Mouse (Mus musculus) gastrocnemius, postnatal 4 days (tissue): ENCODE data around the gene Foxn3. TPM values are rescaled to one million over a fixed set of nuclear protein-coding genes. Genes with fewer than 3 reads are reported as not detected.

Source experiments
- DNase-seq, 2 experiments: peaks; one replicate each; pipeline ENCODE4 v3.0.0; 2021 to 2022; ENCODE audit warnings: low spot score in 2 of 2, mixed read lengths in 2 of 2
- total RNA-seq, 2 experiments: library from RNA; stranded (reverse); gene quantifications; 2 replicates each; pipeline ENCODE4 v1.2.3; 2021

Foxn3 gene
- total RNA-seq, 2 experiments from 2014 or later = 184 to 217 TPM

DNA sequence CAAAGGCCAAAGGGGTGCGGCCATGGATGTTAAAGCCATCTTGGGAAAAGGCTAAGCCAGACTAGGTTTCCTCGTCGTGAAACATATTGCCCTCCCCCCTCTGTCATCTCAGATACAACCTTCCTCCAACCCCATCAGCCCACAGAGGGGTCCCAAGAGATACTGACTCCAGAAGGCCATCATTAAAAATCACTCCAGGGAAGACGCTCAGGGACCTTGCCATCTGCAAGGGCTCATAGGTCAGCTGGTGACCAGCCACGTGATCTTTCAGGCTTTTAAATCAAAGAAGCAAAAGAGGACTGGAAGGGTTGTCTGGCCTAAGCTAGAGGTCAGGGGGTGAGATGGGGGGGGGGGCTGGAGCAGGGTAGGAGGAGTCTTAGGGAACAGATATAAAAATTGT is 34.4 kb downstream of the Foxn3 start:
- no peak for DNase-seq

DNA sequence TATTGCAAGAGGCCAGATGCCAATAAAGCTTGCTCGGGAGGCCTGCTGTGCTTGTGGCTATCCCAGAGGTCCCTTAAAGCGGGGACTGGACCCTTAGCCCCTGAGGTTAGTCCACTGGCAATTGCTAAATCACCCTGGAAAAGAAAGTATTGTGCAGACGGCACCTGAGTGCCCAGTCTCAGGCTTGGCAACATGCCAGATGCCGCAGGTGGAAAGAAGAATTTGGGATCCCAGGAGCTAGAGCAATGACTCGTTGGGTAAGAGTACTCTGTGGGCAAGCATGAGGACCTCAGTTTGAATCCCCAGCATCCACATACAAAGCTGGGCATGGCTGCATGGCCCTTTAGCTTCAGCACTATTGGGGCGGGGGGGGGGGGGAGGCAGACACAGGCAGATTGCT is 35.9 kb downstream of the Foxn3 start:
- no peak for DNase-seq

DNA sequence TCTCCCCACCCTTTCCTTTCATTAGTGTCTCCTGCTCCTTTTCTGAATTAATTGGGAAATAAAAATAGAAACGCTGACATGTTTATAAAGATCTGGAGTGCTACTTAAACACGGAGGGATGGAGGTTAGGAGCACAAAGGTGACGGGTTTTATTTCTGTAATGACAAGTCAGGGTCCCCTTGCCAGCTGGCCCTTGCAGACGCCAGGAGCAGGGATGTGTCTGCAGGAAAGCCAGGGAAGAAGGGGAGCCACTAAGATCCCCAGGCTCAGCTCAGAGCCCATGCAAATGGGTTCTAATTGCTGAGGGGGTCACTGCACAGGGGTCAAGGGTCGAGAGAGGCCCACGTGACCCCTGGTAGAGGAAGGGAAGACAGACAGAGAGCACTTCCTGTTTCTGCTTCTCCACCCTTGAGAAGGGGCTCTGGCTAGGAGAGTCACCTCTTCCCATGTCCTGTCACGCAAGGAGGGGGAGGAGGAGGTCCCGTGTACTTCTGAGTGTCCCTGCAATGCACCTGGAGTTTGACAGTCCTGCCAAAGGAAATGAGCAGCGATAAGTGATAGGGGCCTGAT is 36.7 kb downstream of the Foxn3 start:
- DNase-seq = no peak

DNA sequence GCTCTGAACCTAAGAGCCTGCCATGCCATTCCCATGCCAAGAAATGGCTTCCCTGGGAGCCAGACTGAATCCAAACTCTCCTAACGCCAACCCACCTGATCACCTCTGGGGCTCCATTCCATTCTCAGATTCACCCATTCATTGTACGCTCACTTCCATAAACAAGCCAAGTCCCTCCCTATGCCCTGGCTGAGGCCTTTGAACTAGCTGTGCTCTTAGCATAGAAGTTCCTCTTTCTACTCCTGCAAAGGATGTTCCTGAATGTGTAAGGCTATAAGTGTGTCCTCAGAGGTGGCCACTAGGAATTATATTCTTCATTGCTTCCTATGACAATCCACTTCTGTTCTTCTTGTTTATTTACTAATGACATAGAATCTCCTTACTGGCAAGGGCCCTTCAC is 40.5 kb downstream of the Foxn3 start:
- no peak for DNase-seq

DNA sequence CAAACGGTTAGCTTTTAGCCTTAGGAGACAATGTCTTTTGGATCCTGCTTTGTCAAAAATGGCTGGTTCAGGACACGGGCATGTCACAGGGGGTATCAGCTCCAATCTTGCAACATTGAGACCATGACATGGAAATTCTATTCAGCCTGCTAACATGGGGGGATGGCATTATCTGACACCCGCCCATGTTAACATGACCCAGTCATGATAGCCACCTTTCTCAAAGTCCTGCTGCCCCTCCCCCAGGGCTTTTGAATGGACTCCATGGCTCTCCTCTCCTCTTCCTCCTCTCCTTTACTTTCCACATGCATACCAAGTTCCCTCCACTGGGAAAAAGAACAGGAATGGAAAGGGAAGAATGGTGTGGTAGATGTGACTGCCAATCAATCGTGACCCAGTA is 43.5 kb downstream of the Foxn3 start:
- no peak for DNase-seq

DNA sequence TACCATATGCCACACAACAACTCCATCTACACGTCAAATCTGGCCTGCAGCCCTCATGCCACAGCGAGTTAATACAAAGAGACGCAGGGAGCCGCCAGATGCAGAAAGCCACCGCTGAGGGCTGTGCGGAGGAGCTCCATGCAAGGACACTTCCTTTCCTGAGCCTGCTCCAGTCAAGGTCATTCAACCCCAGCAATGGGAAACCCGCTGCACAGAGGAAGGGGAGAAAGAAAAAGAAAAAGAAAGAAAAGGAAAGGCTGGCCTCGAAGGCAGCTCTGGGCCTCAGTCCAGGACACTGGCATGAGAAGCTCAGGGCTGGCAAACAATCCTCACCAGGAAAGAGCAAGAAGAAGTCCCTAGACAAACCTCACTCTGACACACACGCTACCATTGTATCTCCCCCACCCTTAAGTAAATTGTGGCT is 44.2 kb downstream of the Foxn3 start:
- no peak for DNase-seq

DNA sequence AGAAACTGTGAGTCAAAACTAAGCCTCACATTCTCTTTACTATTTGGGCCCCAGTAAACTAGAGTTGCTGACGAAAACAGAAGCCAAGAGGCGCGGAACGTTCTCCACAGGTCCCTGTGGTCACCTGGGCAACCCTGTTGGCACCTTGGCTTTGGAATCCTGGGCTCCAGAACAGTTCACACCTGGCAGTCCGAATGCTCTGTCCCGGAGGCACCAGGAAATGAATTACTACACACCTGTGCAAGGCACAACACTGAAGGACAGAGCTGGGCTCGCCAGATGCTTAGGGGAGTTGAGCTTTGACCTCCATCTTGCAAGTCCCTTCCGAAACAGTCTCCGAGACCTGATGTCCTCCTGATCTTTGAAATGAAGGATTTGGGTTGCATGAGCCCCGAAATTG is 44.7 kb downstream of the Foxn3 start:
- no peak for DNase-seq

DNA sequence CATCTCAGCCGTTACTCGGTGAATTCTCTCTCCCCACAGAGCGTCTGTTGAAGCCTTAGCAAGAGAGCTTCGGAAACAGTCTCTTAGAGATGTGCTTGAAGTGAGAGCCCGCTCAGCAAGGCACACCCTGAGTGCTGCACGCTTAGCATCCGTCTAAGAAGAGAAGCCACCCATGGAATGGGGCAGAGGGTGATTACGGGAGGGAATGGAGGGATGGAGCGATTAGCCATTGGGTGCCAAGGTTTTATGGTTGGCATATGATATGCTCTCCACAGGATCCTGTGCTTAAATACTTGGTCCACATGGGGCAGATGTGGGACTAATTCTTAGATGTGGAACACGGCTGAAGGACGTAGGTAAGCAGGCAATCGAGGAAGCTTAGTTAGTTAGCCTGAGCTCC is 45.3 kb downstream of the Foxn3 start:
- no peak for DNase-seq

DNA sequence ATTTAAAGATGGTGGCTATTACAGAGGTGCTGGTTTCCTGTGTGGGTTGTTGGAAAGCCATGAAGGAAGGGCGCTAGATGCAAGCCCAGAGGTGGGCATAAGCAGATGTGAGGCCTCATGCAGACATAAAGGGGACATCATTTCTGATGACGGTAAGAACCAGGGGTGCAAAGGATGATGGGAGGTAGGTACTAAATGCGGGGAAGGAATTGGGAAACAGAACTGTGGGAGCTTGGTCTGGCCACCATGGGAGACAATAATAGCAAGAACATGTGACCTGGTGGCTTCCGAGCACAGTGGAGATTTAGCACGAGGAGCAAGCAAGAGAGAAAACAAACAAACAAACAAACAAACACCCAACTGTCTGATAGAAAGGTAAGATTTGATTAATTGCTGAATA is 46.1 kb downstream of the Foxn3 start:
- no peak for DNase-seq

DNA sequence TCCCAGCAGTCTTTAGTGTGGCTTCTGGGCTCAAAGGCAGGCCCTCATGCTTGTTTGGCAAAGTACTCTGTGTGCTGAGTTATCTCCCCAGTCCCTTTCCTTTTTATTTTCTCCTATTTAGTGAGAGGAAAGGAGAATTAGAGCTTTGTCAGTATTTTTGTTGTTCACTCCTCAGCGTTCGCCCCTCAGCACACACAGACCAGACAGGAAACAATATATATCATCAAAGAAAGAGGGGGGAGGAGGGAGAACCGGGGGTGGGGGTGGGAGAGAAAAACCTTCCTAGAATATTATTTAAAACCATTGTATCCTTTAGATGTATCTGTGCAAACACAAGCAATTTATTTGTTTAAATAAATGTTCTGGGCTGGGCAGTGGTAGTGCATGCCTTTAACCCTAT is 47.9 kb downstream of the Foxn3 start:
- no peak for DNase-seq

DNA sequence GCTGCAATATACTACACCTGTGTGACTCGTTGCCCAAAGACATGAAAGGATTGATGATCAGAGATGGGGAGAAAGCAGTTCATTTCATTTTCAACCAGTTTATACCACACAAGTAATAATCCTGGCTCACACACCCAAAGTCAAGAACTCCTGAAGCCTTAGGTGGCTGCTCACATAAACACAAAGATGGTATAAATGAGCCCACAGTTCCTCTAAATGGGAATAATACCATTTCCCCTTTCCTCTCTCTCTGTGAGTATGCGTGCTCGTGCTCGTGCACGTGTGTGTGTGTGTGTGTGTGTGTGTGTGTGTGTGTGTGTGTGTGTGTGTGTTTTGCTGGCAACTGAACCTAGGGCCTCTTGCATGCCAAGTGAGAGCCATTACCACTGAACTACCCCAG is 51.7 kb downstream of the Foxn3 start:
- DNase-seq = no peak

DNA sequence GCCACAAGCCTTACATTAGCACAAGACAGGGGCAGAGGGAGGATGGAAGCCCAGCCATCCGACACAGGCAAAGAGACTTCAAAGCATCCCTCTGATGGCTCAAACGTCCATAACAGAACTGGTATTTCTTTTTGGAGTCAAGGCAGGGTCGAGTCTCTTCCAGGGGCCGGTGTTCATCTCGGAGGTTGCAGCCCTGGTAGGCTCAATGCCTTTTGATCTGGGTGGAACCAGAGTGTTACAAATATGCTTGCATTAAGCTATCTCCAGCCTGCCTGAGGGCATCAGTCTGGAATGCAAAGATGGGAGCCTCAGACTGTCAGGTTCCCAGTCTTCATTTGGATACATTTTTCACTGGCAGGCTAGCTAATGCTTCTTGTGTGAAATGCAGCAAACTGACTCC is 52.6 kb downstream of the Foxn3 start:
- DNase-seq = no peak

DNA sequence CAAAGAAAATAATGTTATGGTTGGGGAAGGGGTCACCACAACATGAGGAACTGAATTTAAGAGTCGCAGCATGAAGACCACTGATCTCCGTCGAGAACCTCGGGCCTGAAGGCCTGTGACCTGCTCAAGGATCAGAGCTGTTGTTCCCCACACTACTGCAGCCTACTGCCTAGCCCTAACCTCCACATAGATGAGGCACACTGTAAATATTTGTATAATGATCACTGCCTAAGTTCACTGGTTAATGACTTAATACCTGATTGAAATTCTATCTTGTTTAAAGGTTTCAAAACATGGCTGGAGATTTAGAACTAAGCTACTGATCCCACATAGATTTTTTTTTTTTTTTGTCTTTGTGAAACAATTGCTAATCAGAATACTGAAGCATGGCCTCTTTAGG is 61.2 kb downstream of the Foxn3 start:
- DNase-seq = no peak

DNA sequence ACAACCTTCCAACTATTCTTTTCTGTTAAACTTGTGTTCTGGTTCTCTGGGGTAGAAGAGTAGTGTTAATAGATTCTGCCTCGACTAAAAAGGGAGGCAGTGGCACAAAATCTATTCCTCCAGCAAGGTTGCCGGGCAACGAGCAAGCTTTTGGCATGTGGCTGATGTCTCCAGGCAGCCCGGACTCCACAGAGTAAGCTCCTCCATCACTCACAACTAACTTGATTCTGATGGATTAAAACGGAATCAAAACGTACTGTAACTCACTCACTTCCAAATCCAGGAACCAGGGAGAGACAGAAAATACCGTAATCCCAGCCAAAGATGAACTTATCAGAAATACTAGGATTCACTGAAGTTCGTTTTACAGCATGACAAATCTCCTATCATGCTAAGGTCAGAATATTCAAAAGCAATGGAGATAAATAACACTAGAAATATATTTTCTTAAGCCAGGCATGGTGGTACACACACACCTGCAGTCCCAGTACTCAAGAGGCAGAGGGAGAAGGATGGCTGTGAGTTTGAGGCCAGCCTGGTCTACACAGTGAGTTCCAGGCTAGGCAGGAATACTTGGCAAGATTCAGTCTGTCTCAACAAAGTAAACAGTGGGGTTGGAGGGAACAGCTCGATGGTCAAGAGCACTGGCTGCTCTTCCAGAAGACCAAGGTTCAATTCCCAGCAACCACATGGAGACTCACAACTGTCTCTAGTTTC is 64.2 kb downstream of the Foxn3 start:
- DNase-seq = no peak

DNA sequence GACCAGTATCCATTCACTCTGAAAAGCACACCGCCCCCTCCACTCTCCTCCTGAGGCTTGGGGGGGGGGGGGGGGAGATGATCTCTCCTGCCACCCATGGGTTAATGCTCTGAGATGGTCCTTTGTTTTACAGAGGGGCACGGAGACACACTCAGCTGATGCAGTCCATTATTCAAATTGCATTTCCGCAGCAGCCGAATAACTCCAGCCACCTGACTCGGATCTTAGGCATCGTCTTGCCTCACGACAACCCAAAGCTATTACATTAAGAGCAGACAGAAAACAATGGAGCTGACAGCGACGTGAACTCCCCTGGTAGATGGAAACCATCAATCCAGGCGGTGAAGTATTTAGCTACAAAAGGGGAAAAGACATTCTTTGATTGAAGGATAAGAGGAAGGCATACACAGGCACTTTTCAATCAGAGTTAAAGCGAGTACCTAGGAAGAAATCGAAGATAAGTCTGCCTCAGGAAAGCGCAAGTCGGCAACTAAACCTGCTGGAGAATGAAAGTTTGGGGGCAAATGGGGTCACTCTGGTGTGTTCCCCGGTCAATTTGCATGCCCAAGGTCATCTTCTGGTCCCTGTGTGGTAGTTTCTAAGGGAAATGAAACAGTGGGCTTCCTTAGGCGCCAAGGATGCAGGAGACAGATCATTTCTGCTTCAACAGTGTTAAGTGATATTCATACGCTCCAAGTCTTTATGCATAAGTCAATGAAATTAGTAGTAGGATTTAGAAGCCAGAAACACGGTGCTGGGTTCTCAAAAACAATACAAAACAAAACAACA is 65.0 kb downstream of the Foxn3 start:
- DNase-seq = no peak

DNA sequence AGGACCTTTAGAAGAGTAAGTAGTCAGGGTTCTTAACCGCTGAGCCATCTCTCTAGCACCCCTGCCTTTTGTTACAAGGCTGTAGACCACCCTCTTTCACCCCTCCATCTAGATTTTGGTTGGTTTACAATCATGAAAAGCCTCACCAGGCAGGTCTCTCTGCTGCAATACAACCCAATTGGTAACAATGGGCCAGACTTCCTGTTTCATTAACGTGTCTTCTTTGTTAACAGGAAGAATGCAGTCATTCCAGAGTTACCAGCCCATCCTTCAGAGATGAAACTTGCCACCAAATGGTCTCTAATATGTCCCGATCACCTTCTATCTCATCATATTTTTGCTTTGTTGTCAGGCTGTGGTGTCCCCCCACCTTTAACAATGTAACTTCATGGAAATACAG is 66.4 kb downstream of the Foxn3 start:
- no peak for DNase-seq

DNA sequence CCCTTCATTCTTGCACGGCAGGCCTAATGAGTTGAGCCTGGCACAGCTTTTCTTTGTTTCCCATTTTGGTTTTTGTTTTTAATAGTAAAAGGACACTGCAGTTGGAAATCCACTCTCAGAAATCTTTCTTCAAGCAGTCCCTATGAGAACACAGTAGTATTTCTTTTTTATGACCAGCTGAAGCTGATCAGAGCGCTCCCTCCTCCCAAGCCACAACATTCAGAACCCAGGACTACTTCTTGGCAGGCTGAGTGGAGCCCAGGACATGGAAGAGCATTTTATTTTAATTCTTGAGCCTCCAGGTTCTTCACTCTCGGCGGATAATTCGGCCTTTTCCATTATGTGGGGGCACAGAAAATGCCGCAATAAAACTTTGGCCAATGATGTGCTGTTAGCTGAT is 73.2 kb downstream of the Foxn3 start:
- DNase-seq = no peak

DNA sequence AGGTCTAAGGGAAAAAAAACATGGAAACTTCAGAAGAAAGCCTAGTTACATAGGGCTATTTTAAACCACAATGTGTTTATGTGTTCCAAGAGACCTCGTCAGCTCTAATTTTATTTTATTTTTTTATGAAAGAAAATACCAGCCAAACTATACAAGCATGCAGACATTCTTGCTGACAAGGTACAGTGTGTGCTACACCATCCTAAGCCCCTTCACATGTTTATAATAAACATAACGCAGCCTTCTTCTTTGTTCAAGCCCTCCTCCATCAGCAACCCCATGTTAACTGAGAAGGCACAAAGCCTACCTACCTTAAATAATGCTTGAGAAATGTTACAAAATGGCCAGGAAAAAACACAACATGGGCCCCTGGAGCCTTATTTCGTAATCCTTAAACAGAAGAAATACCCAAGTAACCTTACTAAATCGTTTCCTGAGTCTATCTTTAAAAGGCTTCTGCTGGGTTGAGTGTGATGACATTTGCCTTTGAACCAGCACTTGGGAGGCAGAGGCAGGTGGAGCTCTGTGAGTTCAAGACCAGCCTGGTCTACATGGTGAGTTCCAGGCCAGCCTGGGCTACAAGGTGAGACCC is 74.3 kb downstream of the Foxn3 start:
- no peak for DNase-seq

DNA sequence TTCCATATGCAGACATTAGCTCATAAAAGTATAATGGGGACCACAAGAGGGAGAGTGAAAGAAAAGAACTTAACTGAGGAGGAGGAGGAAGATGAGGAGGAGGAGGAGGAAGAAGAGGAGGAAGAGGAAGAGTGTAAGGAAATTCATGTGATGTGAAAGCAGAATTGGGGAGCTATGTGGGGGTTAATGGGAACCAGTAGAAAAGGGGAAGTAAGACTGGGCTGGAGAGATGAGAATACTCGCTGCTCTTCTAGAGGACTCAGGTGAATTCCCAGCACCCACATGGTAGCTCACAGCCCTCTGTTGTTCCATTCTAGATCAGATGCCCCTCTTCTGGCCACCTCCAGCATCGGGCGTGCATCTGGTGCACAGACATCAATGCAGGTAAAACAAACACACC is 83.0 kb downstream of the Foxn3 start:
- DNase-seq = no peak

DNA sequence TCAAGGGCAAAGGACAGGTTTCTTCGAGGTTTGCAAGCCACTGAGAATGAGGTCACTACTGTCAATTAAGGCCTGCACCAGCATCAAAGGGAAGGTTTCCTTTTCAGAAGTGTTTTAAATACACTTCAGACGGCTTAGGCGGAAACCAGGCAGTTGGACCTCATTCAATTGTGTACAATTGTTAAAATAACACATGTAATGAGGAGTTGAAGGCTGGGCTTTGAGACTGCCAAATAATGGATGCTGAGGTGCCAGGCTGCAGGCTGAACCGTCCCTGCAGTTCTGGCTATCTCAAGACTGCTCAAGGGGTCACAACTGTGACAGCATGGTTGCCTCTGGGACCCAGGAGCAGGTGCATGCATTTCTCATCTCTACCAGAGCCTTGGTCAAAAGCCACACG is 89.2 kb downstream of the Foxn3 start:
- DNase-seq = no peak

DNA sequence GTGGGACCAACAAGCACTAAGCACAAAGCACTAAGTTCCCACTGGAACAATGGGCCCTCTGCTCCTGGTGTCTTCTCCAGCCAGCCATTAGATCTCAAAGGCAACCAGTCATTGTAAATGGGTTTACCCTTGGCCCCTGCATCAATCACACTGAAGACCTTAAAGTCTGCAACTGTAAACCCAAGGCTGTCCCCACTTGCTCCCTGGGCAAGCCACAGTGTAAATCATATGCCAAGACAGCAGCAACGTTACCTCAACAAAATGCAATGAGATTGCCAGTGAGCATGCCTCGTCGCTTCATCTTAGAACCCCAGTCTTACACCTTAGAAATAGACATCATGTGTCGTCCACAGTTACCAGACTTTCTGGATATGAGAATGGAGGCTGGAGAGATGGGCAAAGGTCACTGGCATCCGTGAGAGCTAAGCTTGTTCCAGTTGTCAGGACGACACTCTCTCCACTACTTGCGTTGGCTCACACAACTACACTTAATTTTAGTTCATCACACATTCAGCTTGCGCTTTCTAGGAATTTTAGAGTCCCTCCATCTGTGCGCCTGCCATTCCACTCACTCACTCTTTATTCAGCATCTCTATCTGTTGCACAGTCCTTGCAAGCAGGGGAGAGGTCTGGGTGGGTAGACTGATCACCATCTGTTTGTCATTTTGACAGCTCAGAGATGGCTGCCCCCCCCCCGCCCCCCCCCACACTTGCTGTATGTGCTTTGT is 89.8 kb downstream of the Foxn3 start:
- DNase-seq = no peak

DNA sequence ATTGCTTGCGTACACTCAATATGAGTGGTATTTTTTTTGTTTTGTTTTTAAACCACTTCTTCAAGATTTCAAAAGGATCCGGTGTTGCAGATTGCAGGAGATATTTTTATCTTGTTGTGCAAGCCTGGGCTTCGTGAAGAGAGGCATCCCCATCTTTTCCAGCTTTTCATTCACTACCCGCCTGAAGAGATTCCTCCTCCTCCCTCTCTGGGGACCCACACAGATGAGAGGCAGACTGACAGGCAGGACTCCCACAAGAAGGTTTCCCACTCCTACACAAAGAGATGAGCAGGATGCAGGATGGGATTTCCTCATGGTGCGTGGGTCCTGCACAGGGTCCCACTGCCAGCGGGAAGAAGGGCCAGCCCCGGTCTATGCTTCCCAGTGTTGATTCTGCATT is 92.0 kb downstream of the Foxn3 start:
- no peak for DNase-seq
